ENCODE assay signal across 15 mouse cellular contexts in the genomic region with DNA sequence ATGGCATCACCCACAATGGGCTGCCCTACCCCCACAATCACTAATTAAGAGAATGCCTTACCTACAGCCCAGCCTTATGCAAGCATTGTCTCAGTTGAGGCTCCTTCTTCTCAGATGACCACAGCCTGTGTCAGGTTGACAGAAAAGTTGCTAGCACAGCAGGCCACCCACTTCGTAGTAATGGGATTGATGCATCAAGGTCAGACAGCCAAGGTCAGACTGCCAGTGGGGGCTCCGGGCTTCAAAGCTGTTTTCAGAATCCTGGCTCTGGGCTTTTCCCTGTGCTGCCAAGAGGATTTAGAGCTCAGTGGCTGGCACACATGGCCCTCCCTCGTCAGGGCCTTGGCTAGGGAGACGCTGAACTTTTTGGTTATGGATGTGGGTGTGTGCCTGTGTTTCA. TPM values are rescaled to one million over a fixed set of nuclear protein-coding genes. Genes with fewer than 3 reads are reported as not detected.
A peak's percentile ranks its signal among the peaks of the same experiment; 100 is the strongest.
DNase-seq lines count a peak whose midpoint lies in the region; ATAC-seq and TF ChIP-seq lines count a peak whose summit lies in the region.
"Had no signal": no experiment of that assay in that cellular context is flagged by ENCODE, and none has a peak within 500 bp of the region (broad histone marks: within the 10 kb centered on the region; RNA-seq: fewer than 3 reads in every experiment).

No protein-coding gene starts in this region.

- no peak overlapping the region for H3K27ac ChIP-seq in hindbrain, postnatal 0 days
- H3K27ac ChIP-seq in hindbrain, embryonic 14.5 days, result no peak overlapping the region
- H3K27ac ChIP-seq: heart, adult 2 months; kidney, embryonic 15.5 days; neural tube, embryonic 12.5 days had no signal

- TF ChIP-seq CTCF in hindbrain, postnatal 0 days (IDR thresholded peaks at IDR 0.05; ENCODE audit: low read depth), result no peak

- H3K4me1 ChIP-seq in hindbrain, postnatal 0 days (ENCODE audit: insufficient read depth, low read length), result 0 out of 2 replicates have a peak, but pooled peaks cover 5% of the 10 kb centered on the region
- H3K4me1 ChIP-seq in hindbrain, embryonic 14.5 days (replicated peaks; ENCODE audit: control insufficient read depth, insufficient read depth, low read length), result no peaks in the 10 kb centered on the region
- H3K4me1 ChIP-seq: neural tube, embryonic 12.5 days had no signal

- WGBS in hindbrain, postnatal 0 days, result 26% methylated on average over 4 of the region's 4 CpGs
- WGBS in hindbrain, embryonic 14.5 days, result 42% methylated on average over 4 of the region's 4 CpGs

- peak; percentile 5 for DNase-seq in cerebellum, adult 9-11 months
- no peak for DNase-seq in cerebellum, adult 8-10 months
- DNase-seq in hindbrain, postnatal 0 days (ENCODE audit: low spot score), result peak; percentile 38
- DNase-seq in hindbrain, embryonic 14.5 days (ENCODE audit: low spot score), result no peak
- DNase-seq in R1 (ENCODE audit: low read depth, low spot score), result peak; percentile 68
- DNase-seq in embryo, embryonic 11 days, result peak; percentile 7
- no peak for DNase-seq in thymus, postnatal 36 days
- DNase-seq in kidney, postnatal 14 days, result no peak
- DNase-seq: heart, adult 2 months; heart, postnatal 10 days; right cerebral cortex, postnatal 14 days had no signal

- H3K4me2 ChIP-seq in hindbrain, postnatal 0 days (ENCODE audit: low read depth, low read length), result no peak overlapping the region
- H3K4me2 ChIP-seq in hindbrain, embryonic 14.5 days (replicated peaks), result no peak overlapping the region
- H3K4me2 ChIP-seq: kidney, embryonic 15.5 days; liver, embryonic 11.5 days; neural tube, embryonic 12.5 days had no signal

- no peak overlapping the region for H3K9ac ChIP-seq in hindbrain, postnatal 0 days (replicated peaks; ENCODE audit: low read length)
- no peak overlapping the region for H3K9ac ChIP-seq in hindbrain, embryonic 14.5 days
- H3K9ac ChIP-seq: kidney, embryonic 15.5 days; neural tube, embryonic 12.5 days had no signal

- ATAC-seq in hindbrain, postnatal 0 days, result 0 out of 2 replicates have a peak, but pooled peaks have one; percentile 15
- ATAC-seq in hindbrain, embryonic 14.5 days (ENCODE audit: low FRiP score), result no peak

- H3K9me3 ChIP-seq in hindbrain, postnatal 0 days (ENCODE audit: low read length), result no peaks in the 10 kb centered on the region
- no peaks in the 10 kb centered on the region for H3K9me3 ChIP-seq in hindbrain, embryonic 14.5 days (ENCODE audit: control insufficient read depth, low read length)
- H3K9me3 ChIP-seq: kidney, embryonic 15.5 days; megakaryocyte, embryonic 14.5 days; neural tube, embryonic 12.5 days had no signal

- H3K36me3 ChIP-seq in hindbrain, postnatal 0 days (ENCODE audit: insufficient read depth, low read length), result no peaks in the 10 kb centered on the region
- H3K36me3 ChIP-seq in hindbrain, embryonic 14.5 days (replicated peaks; ENCODE audit: control insufficient read depth, insufficient read depth), result no peaks in the 10 kb centered on the region
- H3K36me3 ChIP-seq: kidney, embryonic 15.5 days; neural tube, embryonic 12.5 days had no signal

- no peaks in the 10 kb centered on the region for H3K27me3 ChIP-seq in hindbrain, postnatal 0 days (ENCODE audit: insufficient read depth, low read length)
- no peaks in the 10 kb centered on the region for H3K27me3 ChIP-seq in hindbrain, embryonic 14.5 days (ENCODE audit: control insufficient read depth, insufficient read depth, low read length)
- H3K27me3 ChIP-seq: kidney, embryonic 15.5 days; megakaryocyte, embryonic 14.5 days; neural tube, embryonic 12.5 days had no signal

- H3K4me3 ChIP-seq in hindbrain, postnatal 0 days (ENCODE audit: low read length), result no peak overlapping the region
- no peak overlapping the region for H3K4me3 ChIP-seq in hindbrain, embryonic 14.5 days (replicated peaks; ENCODE audit: low read length)
- H3K4me3 ChIP-seq: heart, adult 2 months; kidney, embryonic 15.5 days; megakaryocyte, embryonic 14.5 days; neural tube, embryonic 12.5 days had no signal

RNA-seq across cellular contexts. Expression of gene Ano4, which starts 48.1 kb away (rescaled TPM):
- total RNA-seq in hindbrain, postnatal 0 days (2014; rRNA removed), result 11.4 and 12.5 TPM in 2 replicates
- 7.0 and 7.9 TPM in 2 replicates for polyA plus RNA-seq in hindbrain, postnatal 0 days (2015; fragmentation: Nextera tagmentation; extraction: Ambion mirVana)
- polyA plus RNA-seq in hindbrain, embryonic 14.5 days (2014; fragmentation: Nextera tagmentation; extraction: Ambion mirVana), result 9.3 and 12.8 TPM in 2 replicates

RNA-seq across cellular contexts. Expression of gene Gas2l3, which starts 51.1 kb away (rescaled TPM):
- total RNA-seq in hindbrain, postnatal 0 days (2014; rRNA removed), result 11.7 and 17.8 TPM in 2 replicates
- polyA plus RNA-seq in hindbrain, postnatal 0 days (2015; fragmentation: Nextera tagmentation; extraction: Ambion mirVana), result 5.5 and 6.6 TPM in 2 replicates
- 5.8 and 6.3 TPM in 2 replicates for polyA plus RNA-seq in hindbrain, embryonic 14.5 days (2014; fragmentation: Nextera tagmentation; extraction: Ambion mirVana)

Comparison
In these comparisons a context has a peak if more than half of its experiments do, and no peak if none do; other contexts are left out.
1. DNase-seq: peak in cerebellum, adult 9-11 months (single experiment), hindbrain, postnatal 0 days (single experiment), R1 (single experiment) and embryo, embryonic 11 days (single experiment); none in cerebellum, adult 8-10 months (single experiment), hindbrain, embryonic 14.5 days (single experiment), thymus, postnatal 36 days (0 of 2) and kidney, postnatal 14 days (single experiment).